Mouse (Mus musculus): Measurements from ENCODE around the gene Bace1.
"Not testable (repeated sequence)": the region's sequence is repeated elsewhere in the genome, so short reads cannot be mapped to it uniquely, and the experiment has no call there.

The Bace1 gene

DNA sequence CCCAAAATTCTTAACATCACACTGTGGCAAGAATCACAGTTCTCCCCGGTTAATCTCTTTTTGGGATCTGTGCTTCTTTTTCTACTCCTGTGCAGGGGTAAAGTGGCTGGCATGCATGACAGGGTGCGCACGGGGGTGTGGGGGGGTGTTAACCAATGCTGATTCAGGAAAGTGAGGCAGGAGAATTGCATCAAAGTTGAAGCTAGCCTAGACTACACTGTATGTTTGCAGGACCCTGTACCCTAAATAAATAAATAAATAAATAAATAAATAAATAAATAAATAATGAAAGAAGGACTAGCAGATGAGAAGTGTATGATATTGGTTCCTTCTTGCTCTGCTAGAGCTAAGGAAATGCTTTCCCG is 329 bp upstream of the Bace1 start:
- DNase-seq (ENCODE audit: low spot score in 2 of 2), result no peak

DNA sequence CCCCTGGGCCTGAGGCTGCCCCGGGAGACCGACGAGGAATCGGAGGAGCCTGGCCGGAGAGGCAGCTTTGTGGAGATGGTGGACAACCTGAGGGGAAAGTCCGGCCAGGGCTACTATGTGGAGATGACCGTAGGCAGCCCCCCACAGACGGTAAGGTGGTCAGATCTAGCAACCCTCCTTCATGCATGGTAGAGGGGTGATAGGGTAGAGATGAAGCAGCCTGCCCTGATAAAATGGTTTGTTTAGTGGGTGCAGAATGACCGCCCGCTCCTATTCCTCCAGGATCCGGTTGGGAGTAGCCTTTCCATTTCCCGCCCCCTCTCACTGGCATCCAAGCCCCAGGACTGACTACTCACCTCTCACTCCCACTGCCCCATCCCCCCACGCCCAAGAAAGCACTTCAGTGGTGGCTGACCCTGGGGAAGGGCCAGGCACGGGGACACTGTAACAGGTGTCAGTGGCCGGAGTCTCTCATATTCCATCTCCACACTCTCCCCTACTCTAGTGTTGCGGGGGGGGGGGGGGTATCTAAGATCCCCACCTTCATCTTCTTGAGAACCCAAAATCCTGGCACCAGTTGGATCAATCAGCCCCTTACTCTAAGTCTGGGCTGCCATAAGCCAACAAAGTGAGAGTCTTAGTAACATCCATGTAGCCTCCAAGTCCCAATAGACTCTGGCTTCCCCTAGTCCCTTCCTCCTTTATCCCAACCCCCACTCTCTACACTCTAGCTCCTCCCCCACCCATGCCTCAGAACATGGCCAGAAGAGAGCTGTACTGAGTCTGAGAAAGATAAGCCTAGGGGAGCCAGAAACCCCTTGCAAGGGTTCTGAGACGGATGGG is 980 bp downstream of the Bace1 start:
- DNase-seq (ENCODE audit: low spot score in 2 of 2), result no peak

DNA sequence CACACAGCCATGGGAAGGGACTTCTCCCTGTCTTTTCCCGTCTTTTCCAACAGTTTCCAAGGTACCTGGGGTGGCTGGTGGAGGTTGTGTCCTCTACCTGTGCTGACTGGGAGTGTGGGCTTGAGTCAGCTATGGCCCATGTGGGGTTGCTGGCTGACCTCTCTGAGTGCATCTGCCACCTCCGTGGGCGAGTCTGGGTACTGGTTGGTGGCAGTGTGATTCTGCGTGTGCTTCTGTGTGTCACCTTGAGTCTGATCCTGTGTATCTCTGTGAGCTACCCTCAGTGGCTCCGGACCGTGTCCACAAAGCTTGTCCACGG is 1.6 kb downstream of the Bace1 start:
- DNase-seq (ENCODE audit: low spot score in 2 of 2), result no peak

DNA sequence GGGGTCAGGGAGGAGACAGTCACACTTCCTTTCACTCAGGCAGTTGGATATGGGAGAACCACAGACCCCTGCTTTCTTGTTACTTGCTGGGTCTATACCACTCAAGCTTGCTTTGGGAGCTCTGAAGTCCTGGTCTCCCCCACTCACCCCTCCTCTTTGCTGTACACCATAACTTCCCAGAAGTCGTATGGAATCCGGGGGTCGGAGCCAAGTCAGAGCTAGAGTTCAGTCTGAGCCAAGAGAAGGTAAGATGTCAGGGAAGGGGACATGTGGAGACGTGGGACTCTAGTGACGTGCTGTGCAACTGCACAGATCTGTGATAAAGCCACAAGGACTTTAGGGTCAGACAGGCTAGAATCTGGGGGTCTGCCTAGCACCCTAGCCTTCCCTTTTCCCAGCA is 2.0 kb downstream of the Bace1 start:
- DNase-seq (ENCODE audit: low spot score in 2 of 2), result no peak

DNA sequence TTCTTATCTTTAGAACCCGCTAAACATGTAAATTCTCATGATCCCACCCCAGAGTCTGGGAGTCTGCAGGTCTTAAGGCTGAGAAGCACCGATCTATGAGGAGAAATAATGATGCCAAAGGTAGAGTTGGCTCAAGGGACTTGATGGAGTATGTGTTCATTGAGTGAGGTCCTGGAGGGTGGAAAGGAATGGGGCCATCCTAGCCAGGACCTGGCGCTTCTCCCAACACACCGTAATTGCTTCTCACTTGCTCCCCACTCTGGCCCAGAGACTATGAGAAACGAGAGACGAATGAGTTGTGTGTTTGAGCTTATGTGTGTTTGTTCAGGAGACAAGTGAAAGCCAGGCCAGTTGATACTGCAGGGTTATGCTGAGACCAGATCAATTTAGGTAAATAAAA is 3.1 kb downstream of the Bace1 start:
- DNase-seq (ENCODE audit: low spot score in 2 of 2), result no peak

DNA sequence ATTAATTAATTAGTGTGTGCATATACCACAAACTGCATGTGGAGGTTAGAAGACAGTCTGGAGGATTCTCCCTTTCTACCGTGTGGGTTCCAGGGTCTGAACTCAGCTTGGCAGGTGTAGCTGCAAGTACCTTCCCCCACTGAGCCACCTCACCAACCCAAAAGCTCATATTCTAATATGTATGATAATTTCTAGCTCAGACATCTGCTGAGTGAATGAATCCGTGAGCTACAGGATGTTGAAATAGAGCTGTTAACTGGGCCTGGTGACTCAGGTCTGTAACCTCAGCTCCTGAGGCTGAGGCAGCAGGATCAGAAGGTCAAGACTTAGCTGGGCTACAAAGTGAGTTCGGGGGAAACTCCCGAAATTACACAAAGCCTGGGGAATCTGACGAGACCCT is 4.6 kb downstream of the Bace1 start:
- no peak for DNase-seq (ENCODE audit: low spot score in 2 of 2)

DNA sequence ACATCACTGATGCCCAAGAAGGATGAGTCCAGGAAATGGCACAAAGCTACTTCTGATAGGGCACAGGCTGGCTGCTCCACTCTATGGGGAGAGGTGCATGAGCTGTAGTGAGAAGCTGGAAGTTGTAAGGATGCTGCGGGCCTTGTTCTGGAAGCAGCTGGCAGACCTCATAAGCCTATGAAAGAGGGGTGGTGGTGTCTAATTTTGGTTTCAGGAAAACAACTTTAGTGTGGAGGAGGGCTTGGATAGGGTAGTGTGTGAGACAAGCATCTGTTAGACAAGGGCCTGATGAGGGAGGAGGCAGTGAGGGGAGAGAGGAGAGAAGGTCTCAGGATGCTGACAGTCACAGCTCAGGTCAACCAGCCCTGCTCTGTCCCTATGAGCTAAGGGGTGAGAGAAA is 5.4 kb downstream of the Bace1 start:
- no peak for DNase-seq (ENCODE audit: low spot score in 2 of 2)

DNA sequence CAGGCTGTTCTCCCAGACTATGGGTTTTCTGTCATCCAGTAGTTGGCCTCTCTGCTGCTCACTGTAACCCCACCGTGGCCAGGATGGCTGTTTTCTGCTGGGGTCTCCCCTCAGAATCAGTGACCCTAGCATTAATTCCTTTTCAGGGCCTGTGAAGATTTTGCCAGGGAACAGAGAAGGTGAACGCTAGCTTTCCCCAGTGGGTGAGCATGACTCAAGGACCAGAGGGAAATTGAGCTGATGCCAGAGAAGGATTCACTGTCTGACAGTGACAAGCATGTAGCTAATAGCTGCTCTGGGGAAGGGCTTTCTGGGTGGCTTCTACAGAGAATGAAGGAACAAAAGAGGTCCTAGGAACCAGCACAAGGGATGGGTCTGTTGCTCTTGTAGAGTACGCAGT is 7.2 kb downstream of the Bace1 start:
- no peak for DNase-seq (ENCODE audit: low spot score in 2 of 2)

DNA sequence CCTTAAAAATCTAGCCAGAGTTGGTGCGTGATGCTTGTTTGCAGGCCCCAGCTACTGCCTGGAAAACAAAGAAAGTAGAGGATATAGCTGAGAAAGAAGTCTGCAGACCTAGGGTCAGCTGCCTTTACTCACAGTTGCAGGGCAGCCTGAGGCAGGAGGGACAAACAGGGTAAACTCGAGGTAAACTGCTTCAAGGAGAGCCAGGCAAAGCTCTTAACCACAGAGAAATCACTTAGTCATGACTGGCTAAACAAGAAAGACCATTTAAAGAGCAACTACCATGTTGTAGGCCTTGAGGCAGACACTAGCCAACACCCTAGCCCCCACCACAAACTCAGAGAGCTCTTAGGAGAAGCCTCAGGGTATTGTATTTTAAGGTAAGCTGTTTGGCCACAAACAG is 7.8 kb downstream of the Bace1 start:
- not testable (repeated sequence) for DNase-seq (ENCODE audit: low spot score in 2 of 2)

DNA sequence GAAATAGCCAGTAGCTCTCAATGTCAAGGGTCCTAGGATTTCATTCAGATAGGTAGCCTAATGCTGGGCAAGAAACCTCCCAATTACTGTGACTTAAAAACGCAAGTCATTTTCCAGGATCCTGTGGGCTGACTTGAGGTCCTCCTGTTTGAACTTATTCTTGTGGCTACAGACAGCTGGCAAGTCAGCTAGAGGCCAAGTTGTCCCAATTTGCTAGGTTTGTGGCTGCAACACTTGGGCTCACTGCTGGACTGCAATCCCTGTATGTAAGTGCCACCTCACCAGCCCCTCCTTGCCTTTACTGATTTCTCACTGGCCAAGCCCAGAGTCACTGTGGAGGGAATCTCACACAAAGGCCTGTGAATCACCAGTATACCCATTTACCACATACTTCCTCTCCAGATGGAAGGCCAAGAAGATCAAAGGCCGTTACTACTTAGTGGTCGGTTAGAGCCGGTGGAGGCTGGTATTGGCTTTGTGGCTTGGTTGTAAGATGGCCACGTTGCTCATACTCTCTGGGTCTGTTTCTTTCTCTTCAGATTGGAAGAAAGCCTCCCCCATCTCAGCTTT is 8.6 kb downstream of the Bace1 start:
- no peak for DNase-seq (ENCODE audit: low spot score in 2 of 2)

DNA sequence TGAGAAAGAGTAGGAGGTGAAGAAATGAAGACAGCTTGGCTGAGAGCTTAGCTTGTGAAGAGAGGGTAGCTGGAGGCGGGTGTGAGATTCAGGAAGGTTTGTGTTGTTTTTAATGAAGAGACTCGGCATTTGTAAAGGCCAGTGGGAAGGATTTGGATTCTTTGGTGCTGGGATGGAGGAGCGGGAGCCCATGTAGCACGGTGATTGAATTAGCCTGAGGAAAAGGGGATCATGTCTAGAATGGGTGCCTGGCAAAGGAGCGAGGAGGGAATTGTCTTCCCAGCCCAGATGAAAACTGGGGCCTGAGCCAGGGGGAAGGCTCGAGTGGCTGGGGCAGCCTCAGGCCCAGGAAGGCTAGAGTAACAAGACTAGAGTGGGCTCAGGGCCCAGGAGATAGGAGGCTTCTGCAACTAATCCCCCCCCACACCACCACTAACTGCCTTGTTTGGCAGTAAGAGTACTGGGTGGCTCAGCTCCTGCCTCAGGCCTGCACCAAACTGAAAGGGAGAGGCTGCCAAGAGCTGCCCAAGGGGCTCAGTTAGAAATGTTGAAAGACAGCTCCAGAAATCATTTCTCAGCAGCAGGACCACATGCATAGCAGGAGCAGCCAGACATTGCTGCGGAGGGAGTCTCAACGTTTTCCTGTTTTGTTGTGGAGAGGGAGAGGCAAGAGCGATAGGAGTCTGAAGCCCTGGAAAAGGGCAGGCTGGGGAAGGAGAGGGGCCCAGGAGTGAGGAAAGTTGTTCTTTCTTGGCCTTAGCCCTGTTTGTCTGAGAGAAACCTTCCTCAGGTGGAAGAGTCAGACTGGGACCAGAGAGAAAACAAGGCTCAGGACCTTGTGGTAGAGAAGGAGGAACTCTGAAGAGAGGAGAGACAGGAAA is 11.4 kb downstream of the Bace1 start:
- peak; percentile 55 to 82 for DNase-seq (ENCODE audit: low spot score in 2 of 2)

DNA sequence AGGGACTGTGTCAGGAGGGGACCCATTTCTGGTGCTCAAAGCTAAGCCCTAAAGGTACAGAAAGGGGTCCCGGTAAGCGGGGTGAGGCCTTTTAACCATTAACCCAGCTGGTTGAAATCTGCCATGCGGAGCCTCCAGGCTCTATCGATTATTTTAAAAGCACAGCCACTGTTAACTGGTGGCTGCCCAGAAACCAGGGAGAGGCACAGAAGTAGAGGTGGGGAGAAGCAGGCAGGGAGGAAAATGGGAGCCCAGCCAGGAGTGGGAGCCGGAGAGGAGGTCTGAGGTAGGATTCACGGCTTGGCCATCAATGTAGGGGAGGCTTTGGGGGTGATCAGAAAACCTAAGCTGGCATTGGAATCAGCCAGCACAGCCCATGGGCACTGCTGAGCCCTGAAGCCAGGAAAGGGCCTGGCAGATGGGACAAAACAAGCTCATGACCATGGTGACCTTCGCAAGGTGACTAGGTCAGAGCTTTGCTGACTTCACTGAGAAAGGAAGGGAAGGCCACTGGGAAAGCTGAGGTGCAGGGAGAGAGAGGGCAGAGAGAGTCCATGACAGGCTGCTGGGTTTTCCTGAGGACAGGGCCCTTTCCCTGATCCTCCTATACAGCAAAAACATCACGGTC is 12.3 kb downstream of the Bace1 start:
- no peak for DNase-seq (ENCODE audit: low spot score in 2 of 2)

DNA sequence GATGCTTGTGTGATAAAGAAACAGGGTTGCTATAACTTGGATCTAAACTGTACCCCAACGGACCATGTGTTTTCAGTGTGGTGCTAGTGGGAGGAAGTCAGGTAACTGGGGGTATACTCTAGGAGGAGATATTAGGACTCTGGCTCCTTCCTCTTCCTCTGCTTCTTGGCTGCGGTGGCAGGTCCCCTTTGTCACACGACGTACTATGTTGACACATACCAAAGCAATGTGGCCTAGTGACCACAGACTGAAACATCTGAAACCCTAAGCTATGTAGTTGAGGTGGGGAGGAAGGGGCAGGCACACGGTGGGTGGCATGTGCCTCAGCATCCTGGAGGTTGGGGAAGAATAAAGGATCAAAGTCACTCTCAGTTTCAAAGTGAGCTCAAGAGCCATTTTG is 12.9 kb downstream of the Bace1 start:
- DNase-seq (ENCODE audit: low spot score in 2 of 2), result no peak

DNA sequence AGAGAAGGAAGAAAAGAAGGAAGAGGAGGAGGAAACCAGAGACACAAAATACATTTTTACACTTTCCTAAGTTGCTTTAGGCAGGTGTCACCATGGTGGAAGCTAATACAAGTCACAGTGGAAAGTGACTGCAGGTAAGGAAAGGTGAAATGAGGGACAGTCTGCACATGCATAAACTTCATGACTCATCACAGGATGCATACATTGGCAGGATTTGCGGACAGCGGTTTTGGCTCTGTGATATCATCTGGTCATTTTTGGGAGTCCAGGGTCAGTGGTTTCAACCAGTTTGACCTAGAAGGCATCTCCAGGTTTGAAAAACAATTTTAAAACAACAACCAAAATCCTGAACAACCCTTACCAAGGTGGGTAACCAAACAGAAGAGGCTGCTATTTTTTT is 13.4 kb downstream of the Bace1 start:
- DNase-seq (ENCODE audit: low spot score in 2 of 2), result no peak

DNA sequence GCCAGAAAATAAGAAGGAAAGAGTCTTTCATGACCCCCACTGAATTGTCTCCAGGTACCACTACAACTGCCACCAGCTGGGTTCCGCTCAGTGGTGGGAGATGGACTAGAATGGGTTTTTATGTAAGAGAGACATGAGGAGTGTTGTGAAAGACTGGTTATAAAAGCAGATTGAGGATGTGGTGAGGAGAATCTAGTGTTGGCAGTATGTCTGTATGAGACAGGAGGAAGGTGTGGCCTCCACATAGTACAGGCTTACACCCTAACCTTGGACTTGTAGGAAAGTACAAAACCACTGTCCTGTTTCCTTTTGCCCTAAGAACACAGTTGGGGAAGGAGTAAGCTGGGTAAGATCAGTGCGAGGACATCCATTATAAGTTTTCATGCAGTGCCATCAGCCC is 15.3 kb downstream of the Bace1 start:
- no peak for DNase-seq (ENCODE audit: low spot score in 2 of 2)

DNA sequence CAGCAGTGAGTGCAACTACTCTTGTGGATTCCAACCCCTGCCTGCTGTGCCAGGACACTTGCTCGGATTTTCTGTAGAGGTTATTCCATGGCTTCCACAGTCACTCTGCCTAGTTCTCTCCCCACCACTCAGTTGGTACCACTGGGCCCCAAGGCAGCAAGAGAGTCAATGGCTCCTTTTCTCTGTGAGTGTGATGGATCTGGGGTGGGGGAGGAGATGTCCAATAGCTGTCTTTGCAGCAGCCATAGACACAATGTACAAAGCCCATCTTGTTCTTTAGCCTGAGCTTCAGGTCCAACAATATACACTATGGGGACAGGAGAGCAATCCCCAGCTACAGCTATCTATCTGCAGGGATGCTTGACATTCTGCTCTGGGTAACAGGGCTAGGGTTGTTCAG is 15.8 kb downstream of the Bace1 start:
- no peak for DNase-seq (ENCODE audit: low spot score in 2 of 2)

DNA sequence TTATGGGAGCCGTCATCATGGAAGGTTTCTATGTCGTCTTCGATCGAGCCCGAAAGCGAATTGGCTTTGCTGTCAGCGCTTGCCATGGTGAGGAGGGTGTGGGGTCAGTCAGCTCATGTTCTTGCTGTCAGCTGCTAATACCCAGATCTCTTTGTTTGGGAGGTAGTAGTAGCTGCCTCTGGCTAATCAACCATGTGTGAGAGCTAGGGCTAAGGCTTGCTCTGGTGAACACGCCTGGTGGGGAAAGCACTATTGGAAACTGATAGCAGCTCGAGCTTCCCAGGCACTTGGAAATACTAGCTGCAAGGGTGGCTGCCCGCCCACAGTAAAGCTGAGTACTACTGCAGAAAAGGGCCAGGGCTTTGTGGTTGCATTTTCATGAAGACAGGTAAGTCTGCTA is 21.0 kb downstream of the Bace1 start:
- no peak for DNase-seq (ENCODE audit: low spot score in 2 of 2)

DNA sequence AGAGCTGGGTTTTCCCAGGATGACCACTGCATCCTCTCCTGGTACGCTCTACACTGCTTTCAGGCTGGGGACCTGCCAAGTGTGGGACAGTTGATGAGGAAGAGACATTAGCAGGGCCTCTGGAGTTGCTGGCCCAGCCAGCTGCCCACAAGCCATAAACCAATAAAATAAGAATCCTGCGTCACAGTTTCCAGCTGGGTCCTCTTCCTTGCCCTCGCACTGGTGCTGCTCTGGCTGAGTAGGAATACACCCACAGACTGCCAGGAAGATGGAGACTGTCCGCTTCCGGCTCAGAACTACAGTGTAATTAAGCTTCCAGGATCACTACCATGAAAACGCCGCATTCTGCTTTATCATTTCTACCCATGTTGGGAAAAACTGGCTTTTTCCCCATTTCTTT is 23.4 kb downstream of the Bace1 start:
- no peak for DNase-seq (ENCODE audit: low spot score in 2 of 2)

DNA sequence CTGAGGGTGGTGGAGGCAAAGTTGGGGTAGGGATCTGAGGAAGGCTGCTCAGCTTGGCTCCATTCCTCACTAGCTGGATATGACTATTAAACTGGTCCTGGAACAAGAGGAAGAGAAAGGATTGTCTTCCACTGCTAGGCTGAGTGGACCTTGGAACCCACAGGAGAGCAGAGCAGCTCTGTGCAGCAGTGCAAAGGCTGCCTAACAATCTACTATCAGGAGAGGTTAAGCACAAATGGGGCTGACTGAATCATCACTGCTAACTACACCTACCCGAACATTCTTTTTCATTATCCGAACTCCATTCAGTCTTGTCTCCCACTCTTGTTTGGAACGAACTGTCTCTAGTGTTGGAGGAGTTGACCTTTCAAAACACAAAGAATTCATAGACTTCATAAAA is 30.8 kb downstream of the Bace1 start:
- DNase-seq (ENCODE audit: low spot score in 2 of 2), result no peak

DNA sequence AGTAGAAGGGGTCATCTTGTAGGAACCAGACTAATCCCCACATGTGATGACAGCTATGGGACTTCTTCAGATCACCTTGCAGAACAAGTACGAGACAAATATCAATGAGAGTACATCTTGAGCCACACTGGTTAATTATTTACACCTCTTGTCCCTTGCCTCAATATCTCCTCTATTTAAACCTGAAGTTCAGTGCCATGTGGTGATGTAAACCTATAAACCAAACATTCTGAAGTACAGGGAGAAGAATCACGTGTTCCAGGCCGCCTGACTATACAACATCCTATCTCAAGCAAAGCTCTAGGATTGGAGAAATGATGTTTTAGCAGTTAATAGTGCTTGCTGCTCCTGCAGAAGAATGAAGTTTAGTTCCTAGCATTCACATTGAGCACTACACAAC is 31.9 kb downstream of the Bace1 start:
- no peak for DNase-seq (ENCODE audit: low spot score in 2 of 2)

DNA sequence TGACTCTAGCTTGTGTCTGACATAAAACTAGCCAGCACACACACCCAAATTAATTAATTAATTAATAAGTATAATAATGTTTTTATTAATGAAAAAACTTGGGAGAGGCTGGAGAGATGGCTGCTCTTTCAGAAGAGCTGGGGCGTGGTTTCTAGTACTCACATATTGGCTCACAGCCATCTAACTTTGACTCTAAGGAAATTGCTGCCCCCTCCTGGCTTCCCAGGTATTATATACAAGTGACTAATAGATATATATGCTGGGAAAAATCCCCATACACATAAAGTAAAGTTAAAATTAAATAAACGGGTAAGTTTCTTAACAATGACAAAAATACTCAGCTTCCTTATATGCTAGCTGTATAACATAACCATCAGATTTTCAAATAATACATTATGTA is 39.5 kb downstream of the Bace1 start:
- DNase-seq (ENCODE audit: low spot score in 2 of 2), result no peak

DNA sequence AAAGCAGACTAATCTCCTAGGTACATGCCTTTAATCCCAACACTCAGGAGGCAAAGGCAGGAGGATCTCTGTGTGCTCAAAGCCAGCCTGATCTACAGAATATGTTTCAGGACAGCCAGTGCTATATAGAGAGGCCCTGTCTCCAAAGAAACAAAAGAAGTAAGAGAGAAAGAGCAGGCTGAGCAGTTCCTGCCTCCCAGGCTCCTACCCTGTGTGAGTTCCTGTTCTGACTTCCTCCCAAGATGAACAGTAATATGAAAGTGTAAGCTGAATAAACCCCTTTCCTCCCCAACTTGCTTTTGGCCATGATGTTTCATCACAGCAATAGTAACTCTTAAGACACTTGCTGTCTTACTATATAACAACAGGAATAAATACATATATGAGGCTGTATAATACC is 55.3 kb downstream of the Bace1 start:
- no peak for DNase-seq (ENCODE audit: low spot score in 2 of 2)

DNA sequence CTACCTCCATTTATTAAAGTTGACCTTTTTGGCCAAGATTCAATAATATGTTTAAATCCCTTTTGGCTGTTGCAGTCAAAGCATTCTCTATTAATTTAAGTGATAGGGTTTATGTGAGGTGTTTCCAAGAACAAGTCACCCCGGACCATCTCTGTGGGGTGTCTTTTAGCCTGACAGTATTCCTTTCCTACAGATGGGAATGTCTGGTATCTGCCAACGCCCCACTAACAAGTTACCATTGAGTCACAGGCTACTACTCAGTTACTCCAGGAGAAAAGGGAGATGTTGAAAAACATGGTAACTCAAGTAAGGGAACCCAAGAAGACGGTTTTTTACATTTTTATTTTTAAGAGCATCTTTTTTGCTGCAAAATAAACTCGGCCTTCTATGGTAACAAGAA is 66.8 kb downstream of the Bace1 start:
- no peak for DNase-seq (ENCODE audit: low spot score in 2 of 2)

Data from left cerebral cortex, adult 9 months (tissue).